Mouse (Mus musculus): ENCODE measurements around the gene Nek6.

GRCm38 (mm10) chr2:38479541-38479940 is 31.9 kb upstream of the Nek6 start:
- TF ChIP-seq CTCF (IDR thresholded peaks at IDR 0.05; ENCODE audit: low read depth) (no peak), EP300 (IDR thresholded peaks at IDR 0.05; ENCODE audit: low read depth) (no peak)
